Mouse (Mus musculus) olfactory bulb, adult 2 months (tissue): ENCODE measurements around the gene Cpox.

Experiments
- CTCF ChIP-seq: fragments of 200-500 bp; IDR thresholded peaks from 2 replicates; pipeline ENCODE4 v1.5.1; 2012; ENCODE audit warnings: low read depth, mild to moderate bottlenecking, low read length, moderate library complexity; ENCODE audit not compliant: insufficient read depth
- POLR2A ChIP-seq: fragments of 200-500 bp; IDR thresholded peaks from 2 replicates; pipeline ENCODE4 v1.6.1; 2012; ENCODE audit warnings: mild to moderate bottlenecking, low read depth, low read length, moderate library complexity; ENCODE audit not compliant: insufficient read depth

DNA sequence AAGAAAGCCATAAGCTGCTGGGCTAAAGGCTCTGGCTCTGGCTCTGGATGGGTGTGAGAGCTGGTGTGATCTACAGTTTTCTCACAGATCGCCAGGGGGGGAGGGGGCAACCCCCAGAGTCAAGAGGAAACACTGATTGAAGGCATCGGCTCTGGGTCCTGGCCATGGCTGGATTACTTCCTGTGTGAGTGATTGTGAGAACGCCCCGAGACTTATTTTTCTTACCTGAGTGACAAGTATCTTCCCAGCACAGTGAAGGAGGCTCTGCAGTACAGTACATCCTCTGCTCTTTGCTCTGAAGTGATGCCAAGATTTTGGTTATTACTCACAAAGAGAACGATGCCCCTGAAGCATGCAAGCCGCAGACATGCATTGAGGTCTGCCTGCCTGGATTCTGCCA, 31.7 kb downstream of the Cpox start:
- TF ChIP-seq CTCF (no peak), POLR2A (no peak)
